Mouse (Mus musculus) spleen, adult 2 months (tissue): ENCODE data around the gene Olfr32. TPM values are rescaled to one million over a fixed set of nuclear protein-coding genes. Genes with fewer than 3 reads are reported as not detected.
"Not testable (repeated sequence)": the region's sequence is repeated elsewhere in the genome, so short reads cannot be mapped to it uniquely, and the experiment has no call there.

ENCODE experiments used
- DNase-seq, 2 experiments: peaks; one replicate each; pipeline versions ENCODE4 v3.0.0 to v3.0.0-alpha.2; 2012 to 2021; ENCODE audit warnings: low spot score in 2 of 2, low read depth in 1 of 2
- H3K27ac ChIP-seq: fragments of 200-500 bp; 2 replicates; pipeline ENCODE4 v1.5.1; 2012; ENCODE audit warnings: low read length, inconsistent platforms; ENCODE audit not compliant: insufficient read depth
- H3K27me3 ChIP-seq: fragments of 200-500 bp; 2 replicates; pipeline ENCODE4 v1.6.1; 2012; ENCODE audit warnings: mild to moderate bottlenecking, moderate library complexity, low read length, inconsistent platforms; ENCODE audit not compliant: control insufficient read depth, insufficient read depth
- H3K36me3 ChIP-seq: fragments of 200-500 bp; 2 replicates; pipeline ENCODE4 v1.6.1; 2012; ENCODE audit warnings: mild to moderate bottlenecking, low read length, inconsistent platforms; ENCODE audit not compliant: control insufficient read depth, insufficient read depth
- H3K4me1 ChIP-seq: fragments of 200-500 bp; 2 replicates; pipeline ENCODE4 v1.6.1; 2011; ENCODE audit warnings: inconsistent platforms; ENCODE audit not compliant: control insufficient read depth, insufficient read depth, insufficient read length
- H3K4me3 ChIP-seq: fragments of 200-500 bp; 2 replicates; pipeline ENCODE4 v1.5.1; 2011; ENCODE audit warnings: mild to moderate bottlenecking, inconsistent platforms; ENCODE audit not compliant: insufficient read depth, insufficient read length; ENCODE audit errors: extremely low read depth
- CTCF ChIP-seq: fragments of 200-500 bp; IDR thresholded peaks from 2 replicates; pipeline ENCODE4 v1.5.1; 2011; ENCODE audit warnings: mild to moderate bottlenecking, inconsistent platforms; ENCODE audit not compliant: insufficient read depth, insufficient read length, insufficient replicate concordance; ENCODE audit errors: extremely low read depth
- POLR2A ChIP-seq: fragments of 200-500 bp; IDR thresholded peaks from 2 replicates; pipeline ENCODE4 v1.6.1; 2011; ENCODE audit warnings: low read depth, low read length, inconsistent platforms
- WGBS: fragments of 180-500 bp; shearing (Covaris S2); methylation state at CpG from one replicate; pipeline ENCODE4 v1.1.7; 2018; 5-methylcytosine and 5-hydroxymethylcytosine counted together
- polyA plus RNA-seq: library from polyadenylated mRNA; depleted of rRNA; stranded (reverse); fragments of >200 nt; gene quantifications from 2 replicates; pipeline ENCODE4 v1.2.3, GENCODE M21; 2012; rRNA removed

Olfr32 gene
- polyA plus RNA-seq: not detected in 2 replicates

- Histone ChIP-seq H3K36me3 (no peaks in the 10 kb centered on the region), H3K27ac (no peak within 1 kb of the TSS), H3K4me1 (no peaks in the 10 kb centered on the region), H3K27me3 (no peaks in the 10 kb centered on the region), H3K4me3 (no peak within 1 kb of the TSS)
- TF ChIP-seq CTCF (no peak), POLR2A (no peak)
- DNase-seq: no peak
Measured at GRCm38 (mm10) chr2:90142196-90142595, at the start of gene Olfr32. TSS of gene Olfr32 (minus strand) at chr2:90142296.

GRCm38 (mm10) chr2:90187082-90187481 is 45.0 kb upstream of the Olfr32 start:
- WGBS: no CpG with 5 or more reads among the region's 5 CpGs
- H3K36me3 ChIP-seq, H3K4me3 ChIP-seq, DNase-seq, H3K27me3 ChIP-seq, H3K27ac ChIP-seq, H3K4me1 ChIP-seq: not testable (repeated sequence)

- not testable (repeated sequence) for H3K27ac ChIP-seq, H3K36me3 ChIP-seq, H3K4me3 ChIP-seq, H3K27me3 ChIP-seq, DNase-seq, H3K4me1 ChIP-seq
- WGBS: no CpG with 5 or more reads among the region's 4 CpGs
Measured at GRCm38 (mm10) chr2:90186082-90186481, 44.0 kb upstream of the Olfr32 start.

- TF ChIP-seq CTCF (no peak), POLR2A (no peak)
- no peaks in the 10 kb centered on the region for H3K36me3 ChIP-seq
- H3K4me1 ChIP-seq: no peaks in the 10 kb centered on the region
- H3K4me3 ChIP-seq: no peak overlapping the region
- DNase-seq: no peak
- 90% methylated on average over 9 of the region's 9 CpGs for WGBS
- no peaks in the 10 kb centered on the region for H3K27me3 ChIP-seq
- no peak overlapping the region for H3K27ac ChIP-seq
Measured at GRCm38 (mm10) chr2:90153916-90154315, 11.8 kb upstream of the Olfr32 start.

GRCm38 (mm10) chr2:90152991-90153390 is 10.9 kb upstream of the Olfr32 start, which contains the start of gene Olfr1270:
TSS of gene Olfr1270 (minus strand) at chr2:90153091.
- H3K36me3 ChIP-seq: no peaks in the 10 kb centered on the region
- no peaks in the 10 kb centered on the region for H3K27me3 ChIP-seq
- DNase-seq: no peak
- WGBS: 79% methylated on average over 3 of the region's 3 CpGs
- no peak for TF ChIP-seq POLR2A
- no peak for TF ChIP-seq CTCF
- no peaks in the 10 kb centered on the region for H3K4me1 ChIP-seq
- H3K4me3 ChIP-seq: no peak within 1 kb of the TSS
- no peak within 1 kb of the TSS for H3K27ac ChIP-seq

- WGBS: 97% methylated on average over 1 of the region's 1 CpGs
- TF ChIP-seq POLR2A (no peak), CTCF (no peak)
Measured at GRCm38 (mm10) chr2:90121312-90121711, 20.8 kb downstream of the Olfr32 start, which contains the start of gene Olfr1269. TSS of gene Olfr1269 (minus strand) at chr2:90121412.

More at GRCm38 (mm10) chr2:90121312-90121711, 20.8 kb downstream of the Olfr32 start, which contains the start of gene Olfr1269:
- Histone ChIP-seq H3K4me1 (no peaks in the 10 kb centered on the region), H3K27ac (no peak within 1 kb of the TSS), H3K4me3 (no peak within 1 kb of the TSS), H3K27me3 (no peaks in the 10 kb centered on the region), H3K36me3 (no peaks in the 10 kb centered on the region)
- DNase-seq: no peak

Other genes with a start within 250 kb of the Olfr32 start
- gene Olfr1258, start 215.0 kb downstream of the Olfr32 start, polyA plus RNA-seq: not detected in 2 replicates
- not detected in 2 replicates for gene Olfr1259, start 193.6 kb downstream of the Olfr32 start, polyA plus RNA-seq
- not detected in 2 replicates for gene Olfr1260, start 168.0 kb downstream of the Olfr32 start, polyA plus RNA-seq
- gene Olfr1261, start 151.1 kb downstream of the Olfr32 start, polyA plus RNA-seq: not detected in 2 replicates
- gene Olfr1262, start 142.2 kb downstream of the Olfr32 start, polyA plus RNA-seq: not detected in 2 replicates
- gene Olfr1263, start 130.2 kb downstream of the Olfr32 start, polyA plus RNA-seq: not detected in 2 replicates
- not detected in 2 replicates for gene Olfr1264, start 116.7 kb downstream of the Olfr32 start, polyA plus RNA-seq
- gene Olfr1265, start 107.0 kb downstream of the Olfr32 start, polyA plus RNA-seq: not detected in 2 replicates
- gene Olfr140, start 78.7 kb downstream of the Olfr32 start, polyA plus RNA-seq: not detected in 2 replicates
- gene Olfr1269, start 20.9 kb downstream of the Olfr32 start, polyA plus RNA-seq: not detected in 2 replicates
- gene Olfr1270, start 10.8 kb upstream of the Olfr32 start, polyA plus RNA-seq: not detected in 2 replicates
- not detected in 2 replicates for gene Olfr1506, start 82.2 kb upstream of the Olfr32 start, polyA plus RNA-seq
- gene Olfr142, start 115.3 kb upstream of the Olfr32 start, polyA plus RNA-seq: not detected in 2 replicates
- not detected in 2 replicates for gene Olfr1271, start 128.7 kb upstream of the Olfr32 start, polyA plus RNA-seq
- not detected in 2 replicates for gene Olfr1272, start 150.5 kb upstream of the Olfr32 start, polyA plus RNA-seq
- not detected in 2 replicates for gene Gm13769, start 179.9 kb upstream of the Olfr32 start, polyA plus RNA-seq